Mouse (Mus musculus): Measurements from ENCODE around the gene Tuba1c.

DNA sequence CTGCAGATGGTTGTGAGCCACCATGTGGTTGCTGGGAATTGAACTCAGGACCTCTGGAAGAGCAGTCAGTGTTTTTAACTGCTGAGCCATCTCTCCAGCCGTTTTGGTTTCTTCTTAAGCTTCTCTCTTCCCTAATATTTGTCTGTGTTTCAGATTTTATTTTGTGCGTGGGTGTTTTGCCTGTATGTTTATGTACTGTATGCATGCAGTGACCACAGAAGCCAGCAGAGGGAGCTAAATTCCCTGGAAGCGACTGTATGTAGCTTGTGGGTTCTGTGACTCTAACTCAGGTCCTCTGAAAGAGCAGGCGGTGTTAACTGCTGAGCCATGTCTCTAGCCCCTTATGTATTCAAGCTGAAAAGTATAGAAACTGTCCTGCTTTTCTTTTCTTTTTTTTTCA, 3.4 kb upstream of the Tuba1c start:
- TF ChIP-seq UBTF (IDR thresholded peaks at IDR 0.05; ENCODE audit: borderline replicate concordance, insufficient read depth, low read depth, low read length) (no peak), CTCF (IDR thresholded peaks at IDR 0.05 in 2 of 3, conservative IDR thresholded peaks at IDR 0.05 in 1 of 3; ENCODE audit: control insufficient read depth in 1 of 3, insufficient read depth in 1 of 3, low read depth in 2 of 3, low read length in 3 of 3, poor library complexity in 1 of 3, severe bottlenecking in 1 of 3) (peak; percentile 80 to 95 (median 91))
